Mouse (Mus musculus) forebrain, embryonic 10.5 days (tissue): ENCODE measurements around the gene 4930404N11Rik. TPM values are rescaled to one million over a fixed set of nuclear protein-coding genes. Genes with fewer than 3 reads are reported as not detected.

Experiments used
- DNase-seq: peaks from one replicate; pipeline ENCODE4 v3.0.0-alpha.2; 2017; ENCODE audit warnings: low spot score; ENCODE audit errors: extremely low spot score
- H3K27ac ChIP-seq: fragments of 300-500 bp; sonication (generic); 2 replicates; pipeline ENCODE4 v1.5.1; 2016; ENCODE audit warnings: mild to moderate bottlenecking
- H3K27me3 ChIP-seq: fragments of 300-500 bp; sonication (generic); 2 replicates; pipeline ENCODE4 v1.6.1; 2016; ENCODE audit warnings: mild to moderate bottlenecking; ENCODE audit not compliant: poor library complexity, severe bottlenecking
- H3K36me3 ChIP-seq: fragments of 300-500 bp; sonication (generic); replicated peaks from 2 replicates; pipeline ENCODE4 v1.6.1; 2016; ENCODE audit warnings: mild to moderate bottlenecking, moderate library complexity
- H3K4me1 ChIP-seq: fragments of 300-500 bp; sonication (generic); 2 replicates; pipeline ENCODE4 v1.6.1; 2016
- H3K4me3 ChIP-seq: fragments of 300-500 bp; sonication (generic); 2 replicates; pipeline ENCODE4 v1.5.1; 2016; ENCODE audit warnings: mild to moderate bottlenecking, moderate library complexity
- H3K9me3 ChIP-seq: fragments of 300-500 bp; sonication (generic); 2 replicates; pipeline ENCODE4 v1.6.1; 2016; ENCODE audit warnings: mild to moderate bottlenecking, moderate library complexity
- WGBS: fragments of 180-500 bp; shearing (Covaris S2); methylation state at CpG from one replicate; pipeline ENCODE4 v1.1.7; 2016; 5-methylcytosine and 5-hydroxymethylcytosine counted together
- polyA plus RNA-seq: library from polyadenylated mRNA; unstranded; fragments of >200 nt; fragmentation: Nextera tagmentation; extraction: Ambion mirVana; gene quantifications from 2 replicates; pipeline ENCODE4 v1.2.1, GENCODE M21; 2016

The 4930404N11Rik gene
- polyA plus RNA-seq, 1 experiment from 2014 or later = 0.35 TPM

GRCm38 (mm10) chr10:81323791-81324530, 41.7 kb downstream of the 4930404N11Rik start:
- peak overlapping the region; percentile 18 for H3K4me3 ChIP-seq
- no peak for DNase-seq
- no peaks in the 10 kb centered on the region for H3K27me3 ChIP-seq
- 94% methylated on average over 18 of the region's 18 CpGs for WGBS
- H3K27ac ChIP-seq = no peak overlapping the region
- H3K9me3 ChIP-seq = no peaks in the 10 kb centered on the region
- H3K4me1 ChIP-seq = peaks cover 41% of the 10 kb centered on the region
- H3K36me3 ChIP-seq = peaks cover 67% of the 10 kb centered on the region

- peak overlapping the region; percentile 96 for H3K4me3 ChIP-seq
- WGBS = 94% methylated on average over 23 of the region's 23 CpGs
- H3K36me3 ChIP-seq = peaks cover 68% of the 10 kb centered on the region
Observed at GRCm38 (mm10) chr10:81323141-81323775, 42.4 kb downstream of the 4930404N11Rik start.

GRCm38 (mm10) chr10:81322444-81322843, 43.2 kb downstream of the 4930404N11Rik start:
- Histone ChIP-seq H3K9me3 (no peaks in the 10 kb centered on the region), H3K4me1 (peaks cover 42% of the 10 kb centered on the region), H3K27me3 (0 out of 2 replicates have a peak, but pooled peaks cover 3% of the 10 kb centered on the region), H3K27ac (no peak overlapping the region), H3K36me3 (peaks cover 69% of the 10 kb centered on the region), H3K4me3 (peak overlapping the region; percentile 96)
- 95% methylated on average over 27 of the region's 27 CpGs for WGBS
- DNase-seq = no peak

More at GRCm38 (mm10) chr10:81323141-81323775, 42.4 kb downstream of the 4930404N11Rik start:
- Histone ChIP-seq H3K4me1 (peaks cover 41% of the 10 kb centered on the region), H3K27me3 (no peaks in the 10 kb centered on the region), H3K9me3 (no peaks in the 10 kb centered on the region), H3K27ac (no peak overlapping the region)
- DNase-seq = no peak

- H3K4me1 ChIP-seq = peaks cover 52% of the 10 kb centered on the region
- H3K4me3 ChIP-seq = peak overlapping the region; percentile 96
- peak overlapping the region; percentile 97 for H3K27ac ChIP-seq
- no peak for DNase-seq
- WGBS = 4% methylated on average over 20 of the region's 20 CpGs
- no peaks in the 10 kb centered on the region for H3K9me3 ChIP-seq
- peaks cover 68% of the 10 kb centered on the region for H3K36me3 ChIP-seq
- H3K27me3 ChIP-seq = 0 out of 2 replicates have a peak, but pooled peaks cover 8% of the 10 kb centered on the region
Observed at GRCm38 (mm10) chr10:81321436-81321835, 44.2 kb downstream of the 4930404N11Rik start.

GRCm38 (mm10) chr10:81320550-81321347, 44.9 kb downstream of the 4930404N11Rik start, which contains the start of gene Cactin:
Gene Cactin (plus strand): TSS chr10:81321103.
- H3K4me3 ChIP-seq = peak within 1 kb of the TSS; percentile 96
- no peaks in the 10 kb centered on the region for H3K9me3 ChIP-seq
- H3K27ac ChIP-seq = peak within 1 kb of the TSS; percentile 97
- peak; percentile 100 for DNase-seq
- peaks cover 68% of the 10 kb centered on the region for H3K36me3 ChIP-seq
- peaks cover 59% of the 10 kb centered on the region for H3K4me1 ChIP-seq
- H3K27me3 ChIP-seq = 0 out of 2 replicates have a peak, but pooled peaks cover 8% of the 10 kb centered on the region
- WGBS = 0% methylated on average over 68 of the region's 68 CpGs

DNA sequence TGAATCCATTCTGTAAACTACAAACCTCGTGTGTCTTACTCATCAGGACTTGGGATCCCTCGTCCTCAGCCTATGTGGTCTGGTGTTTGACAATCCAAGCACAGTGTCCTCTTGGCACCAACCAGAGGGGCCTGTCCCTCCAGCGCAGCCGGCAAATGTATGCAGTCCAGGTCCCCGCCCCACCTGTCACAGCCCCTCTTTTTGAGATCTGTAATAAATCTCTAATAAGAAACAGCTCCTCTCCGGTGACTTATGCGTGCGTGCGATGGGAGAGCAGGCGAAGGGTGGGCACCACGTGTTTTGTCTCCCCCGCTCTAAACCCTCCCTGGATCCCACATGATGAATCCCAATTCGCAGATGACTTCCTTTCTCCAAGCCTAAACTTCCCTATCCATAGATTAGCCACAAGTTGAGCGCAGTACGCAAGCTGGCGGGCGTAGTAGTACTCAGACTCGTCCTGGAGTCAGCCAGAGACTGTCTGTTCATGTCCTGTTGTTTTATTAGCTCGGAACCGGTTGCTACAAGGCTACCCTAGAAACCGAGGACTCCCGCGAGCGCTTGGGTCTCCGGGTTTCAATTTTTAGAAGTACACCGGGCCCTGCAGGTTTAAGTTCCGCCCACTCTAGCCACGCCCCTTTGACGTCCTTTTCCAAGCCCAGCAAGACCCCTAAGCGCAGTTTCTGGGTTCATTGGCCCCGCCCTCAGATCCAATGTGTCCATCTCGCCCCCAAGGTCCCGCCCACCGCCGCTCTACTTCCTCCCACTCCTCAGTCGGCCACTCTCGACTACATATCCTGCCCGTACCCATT, 45.7 kb downstream of the 4930404N11Rik start:
- Histone ChIP-seq H3K9me3 (no peaks in the 10 kb centered on the region), H3K27ac (peak overlapping the region; percentile 97), H3K27me3 (0 out of 2 replicates have a peak, but pooled peaks cover 8% of the 10 kb centered on the region), H3K4me1 (peaks cover 65% of the 10 kb centered on the region), H3K4me3 (peak overlapping the region; percentile 96), H3K36me3 (peaks cover 68% of the 10 kb centered on the region)
- DNase-seq = peak; percentile 98
- WGBS = 3% methylated on average over 38 of the region's 38 CpGs

DNA sequence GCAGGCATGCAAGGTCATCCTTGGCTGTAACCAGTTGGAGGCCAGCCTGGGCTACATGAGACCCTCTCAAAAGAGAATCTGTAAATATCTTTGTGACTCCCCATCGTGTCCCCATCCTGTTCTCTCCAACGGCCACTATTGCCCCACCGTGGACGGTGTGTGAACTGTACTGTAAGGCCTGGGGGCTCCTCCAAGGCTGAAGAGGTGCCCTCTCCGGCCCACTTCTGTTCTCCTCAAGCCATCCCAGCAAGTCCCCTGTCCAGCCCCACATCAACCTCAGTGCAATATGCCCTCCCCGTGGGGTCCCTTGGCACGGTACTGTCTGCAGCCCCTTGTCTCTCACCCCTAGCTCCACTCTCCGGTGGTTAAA, 46.3 kb downstream of the 4930404N11Rik start:
- Histone ChIP-seq H3K9me3 (no peaks in the 10 kb centered on the region), H3K4me3 (peak overlapping the region; percentile 96), H3K36me3 (peaks cover 68% of the 10 kb centered on the region), H3K4me1 (peaks cover 65% of the 10 kb centered on the region), H3K27ac (peak overlapping the region; percentile 97), H3K27me3 (0 out of 2 replicates have a peak, but pooled peaks cover 8% of the 10 kb centered on the region)
- WGBS = 46% methylated on average over 8 of the region's 8 CpGs
- DNase-seq = no peak

DNA sequence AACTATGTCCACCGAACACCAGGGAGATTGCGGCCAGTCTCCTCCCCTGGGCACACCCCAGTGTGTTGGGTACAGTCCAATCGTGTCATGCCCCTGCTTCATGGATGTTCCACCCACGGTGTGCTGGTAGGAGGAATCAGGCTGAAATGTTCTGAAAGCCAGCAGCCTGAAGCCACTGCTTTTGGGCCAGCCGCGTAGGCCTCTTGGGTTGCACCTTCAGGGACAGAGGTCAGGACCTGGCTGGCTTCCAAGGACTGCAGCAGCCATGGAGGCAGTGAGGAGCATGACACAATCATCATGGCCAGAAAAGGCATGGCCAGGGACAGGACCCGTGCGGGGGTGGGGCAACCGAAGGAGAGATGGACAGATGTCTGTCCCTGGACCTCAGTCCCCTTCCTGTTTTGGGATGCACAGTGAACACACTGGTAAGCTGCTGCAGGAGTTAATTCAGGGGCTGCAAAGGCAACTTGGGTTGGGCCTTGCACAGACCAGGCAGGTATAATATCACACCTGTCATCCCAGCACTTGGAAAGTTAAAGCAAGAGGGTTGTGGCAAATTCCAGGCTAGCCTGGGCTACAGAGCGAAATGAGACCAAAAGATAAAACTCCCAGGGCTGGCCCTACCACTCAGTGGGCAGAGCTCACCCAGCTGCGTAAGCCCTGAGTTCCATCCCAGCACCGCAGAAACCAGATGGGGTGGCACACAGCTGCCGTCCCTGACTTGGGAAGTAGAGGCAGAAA, 46.9 kb downstream of the 4930404N11Rik start:
- H3K4me1 ChIP-seq = peaks cover 64% of the 10 kb centered on the region
- WGBS = 92% methylated on average over 13 of the region's 13 CpGs
- 0 out of 2 replicates have a peak, but pooled peaks cover 8% of the 10 kb centered on the region for H3K27me3 ChIP-seq
- no peak for DNase-seq
- peak overlapping the region; percentile 96 for H3K4me3 ChIP-seq
- H3K36me3 ChIP-seq = peaks cover 68% of the 10 kb centered on the region
- H3K27ac ChIP-seq = peak overlapping the region; percentile 97
- H3K9me3 ChIP-seq = no peaks in the 10 kb centered on the region

DNA sequence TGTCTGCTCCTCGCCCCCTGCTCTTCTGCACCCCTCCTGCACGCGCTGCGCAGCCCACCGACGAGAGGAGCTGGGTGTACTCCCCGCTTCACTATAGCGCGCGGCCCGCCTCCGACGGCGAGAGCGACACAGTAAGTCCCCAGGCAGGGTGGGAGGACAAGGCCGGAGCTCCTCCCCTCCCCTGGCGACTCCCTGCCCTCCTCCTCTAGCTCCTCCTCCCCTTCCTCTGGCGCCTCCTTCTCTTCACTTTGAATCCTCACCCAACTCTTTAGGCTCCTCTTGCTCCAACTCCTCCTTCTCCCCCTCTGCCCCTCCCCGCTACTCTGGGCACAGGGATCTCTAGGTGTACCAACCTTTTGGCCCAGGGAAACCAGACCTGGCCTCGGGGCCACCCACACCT, 48.3 kb downstream of the 4930404N11Rik start:
- WGBS = 9% methylated on average over 20 of the region's 20 CpGs
- Histone ChIP-seq H3K4me3 (peak overlapping the region; percentile 33), H3K4me1 (peaks cover 58% of the 10 kb centered on the region)

DNA sequence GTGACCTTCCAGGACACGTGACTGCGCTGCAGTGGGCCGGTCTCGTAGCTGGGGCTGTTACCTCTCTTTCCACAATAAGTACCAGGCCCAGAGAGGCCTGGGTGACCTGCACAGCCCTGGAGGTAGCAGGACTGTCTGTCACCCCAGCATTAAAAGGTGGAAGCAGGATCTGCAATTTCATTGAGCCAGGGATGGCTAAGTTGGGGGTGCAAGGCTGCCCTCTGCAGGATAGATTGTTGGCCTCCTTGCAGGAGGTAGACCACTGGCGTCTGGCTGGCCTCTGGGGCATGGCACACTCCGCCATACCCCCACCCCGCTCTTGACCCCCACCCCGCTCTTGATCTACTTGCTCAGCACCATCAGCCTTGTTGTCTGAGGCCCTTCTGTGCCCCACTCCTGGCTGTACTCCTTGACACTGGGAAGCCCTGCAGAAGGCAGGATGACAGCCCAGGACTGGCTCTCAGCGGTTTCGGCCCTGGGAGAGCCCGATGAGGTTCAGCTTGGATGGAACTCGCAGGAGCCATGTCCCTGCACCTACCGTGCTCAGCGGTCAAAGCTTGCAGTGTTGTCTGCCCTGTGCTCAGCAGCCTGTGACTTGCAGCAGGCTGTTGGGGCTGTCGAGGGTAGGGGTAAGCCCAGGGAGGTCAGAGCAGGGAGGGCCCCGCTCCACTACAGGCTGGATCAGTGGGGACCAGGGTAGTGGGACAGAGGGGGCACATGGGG, 49.1 kb downstream of the 4930404N11Rik start:
- 35% methylated on average over 16 of the region's 16 CpGs for WGBS

More for the DNA sequence above, 48.3 kb downstream of the 4930404N11Rik start:
- H3K27ac ChIP-seq = peak overlapping the region; percentile 73
- 0 out of 2 replicates have a peak, but pooled peaks cover 8% of the 10 kb centered on the region for H3K27me3 ChIP-seq
- no peaks in the 10 kb centered on the region for H3K9me3 ChIP-seq
- DNase-seq = no peak
- H3K36me3 ChIP-seq = peaks cover 68% of the 10 kb centered on the region

GRCm38 (mm10) chr10:81315587-81315986, 50.0 kb downstream of the 4930404N11Rik start:
- 93% methylated on average over 16 of the region's 16 CpGs for WGBS
- Histone ChIP-seq H3K27me3 (0 out of 2 replicates have a peak, but pooled peaks cover 8% of the 10 kb centered on the region), H3K4me3 (no peak overlapping the region), H3K9me3 (no peaks in the 10 kb centered on the region), H3K4me1 (peaks cover 50% of the 10 kb centered on the region), H3K27ac (no peak overlapping the region), H3K36me3 (peaks cover 82% of the 10 kb centered on the region)
- DNase-seq = no peak

More for the DNA sequence above, 49.1 kb downstream of the 4930404N11Rik start:
- peaks cover 73% of the 10 kb centered on the region for H3K36me3 ChIP-seq
- H3K4me1 ChIP-seq = peaks cover 50% of the 10 kb centered on the region
- 0 out of 2 replicates have a peak, but pooled peaks cover 8% of the 10 kb centered on the region for H3K27me3 ChIP-seq
- peak overlapping the region; percentile 73 for H3K27ac ChIP-seq
- H3K4me3 ChIP-seq = peak overlapping the region; percentile 33
- no peaks in the 10 kb centered on the region for H3K9me3 ChIP-seq
- DNase-seq = no peak
